Mouse (Mus musculus) liver, embryonic 11.5 days (tissue): ENCODE measurements around the gene Gm9048. TPM values are rescaled to one million over a fixed set of nuclear protein-coding genes. Genes with fewer than 3 reads are reported as not detected.
"Not testable (repeated sequence)": the region's sequence is repeated elsewhere in the genome, so short reads cannot be mapped to it uniquely, and the experiment has no call there.

Experiments used
- ATAC-seq: fragments of 200-750 bp; cut with Nextera tagmentation; replicated peaks from 2 replicates; pipeline ENCODE4 v1.8.0; 2017; ENCODE audit warnings: moderate number of reproducible peaks, mild to moderate bottlenecking, moderate TSS enrichment, moderate library complexity; ENCODE audit not compliant: low FRiP score
- DNase-seq: peaks from one replicate; pipeline ENCODE4 v3.0.0-alpha.2; 2017; ENCODE audit warnings: low spot score
- H3K27ac ChIP-seq: fragments of 300-500 bp; sonication (generic); 2 replicates; pipeline ENCODE4 v1.5.1; 2014; ENCODE audit warnings: mild to moderate bottlenecking, low read depth, low read length, control low read depth
- H3K27me3 ChIP-seq: fragments of 300-500 bp; sonication (generic); replicated peaks from 2 replicates; pipeline ENCODE4 v1.6.1; 2014; ENCODE audit warnings: low read length, mixed read lengths; ENCODE audit not compliant: control insufficient read depth, insufficient read depth
- H3K36me3 ChIP-seq: fragments of 300-500 bp; sonication (generic); 2 replicates; pipeline ENCODE4 v1.6.1; 2014; ENCODE audit warnings: mild to moderate bottlenecking, low read length, moderate library complexity, mixed read lengths; ENCODE audit not compliant: control insufficient read depth, insufficient read depth
- H3K4me1 ChIP-seq: fragments of 300-500 bp; sonication (generic); replicated peaks from 2 replicates; pipeline ENCODE4 v1.6.1; 2014; ENCODE audit warnings: low read length, mixed read lengths; ENCODE audit not compliant: control insufficient read depth, insufficient read depth
- H3K4me2 ChIP-seq: fragments of 300-500 bp; sonication (generic); 2 replicates; pipeline ENCODE4 v1.6.1; 2014; ENCODE audit warnings: mild to moderate bottlenecking, control low read depth, moderate library complexity
- H3K4me3 ChIP-seq: fragments of 300-500 bp; sonication (generic); 2 replicates; pipeline ENCODE4 v1.5.1; 2014; ENCODE audit warnings: low read depth, low read length, control low read depth
- H3K9ac ChIP-seq: fragments of 300-500 bp; sonication (generic); 2 replicates; pipeline ENCODE4 v1.6.1; 2014; ENCODE audit warnings: low read depth, low read length, control low read depth
- H3K9me3 ChIP-seq: fragments of 300-500 bp; sonication (generic); 2 replicates; pipeline ENCODE4 v1.6.1; 2016; ENCODE audit warnings: low read length, inconsistent platforms, mixed read lengths; ENCODE audit not compliant: control insufficient read depth
- whole genome bisulfite sequencing: fragments of 180-500 bp; shearing (Covaris S2); extraction: QIAGEN DNeasy Blood & Tissue Kit; methylation state at CpG from one replicate; pipeline ENCODE4 v1.1.7; 2014; 5-methylcytosine and 5-hydroxymethylcytosine counted together
- polyA plus RNA-seq: library from polyadenylated mRNA; unstranded; fragments of >200 nt; fragmentation: Nextera tagmentation; extraction: Ambion mirVana; gene quantifications from 2 replicates; pipeline ENCODE4 v1.2.1, GENCODE M21; 2014

The Gm9048 gene
- polyA plus RNA-seq, 1 experiment from 2014 or later, result not detected

DNA sequence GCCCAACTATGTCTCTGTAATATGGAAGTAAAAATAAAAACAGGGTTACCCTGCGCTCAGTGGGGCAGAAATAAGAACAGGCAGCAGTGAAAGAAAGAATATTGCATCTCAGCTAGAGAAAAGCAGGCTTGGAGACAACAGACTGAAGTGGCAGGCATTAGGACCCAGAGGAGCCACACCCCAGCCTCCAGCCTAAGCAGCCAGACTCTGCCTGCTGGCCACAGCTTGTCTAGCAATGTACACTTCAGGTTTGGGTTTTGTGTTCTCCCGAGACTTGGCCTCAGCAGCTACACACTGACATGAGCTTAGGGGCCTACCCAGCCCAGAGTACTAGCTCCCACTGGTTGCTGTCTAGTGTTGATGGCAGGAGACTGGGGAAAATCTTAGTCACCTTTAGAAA lies 46.3 kb downstream of the Gm9048 start:
- not testable (repeated sequence) for DNase-seq, H3K4me1 ChIP-seq, H3K36me3 ChIP-seq, H3K27ac ChIP-seq, H3K9ac ChIP-seq, H3K27me3 ChIP-seq, H3K9me3 ChIP-seq, H3K4me3 ChIP-seq, ATAC-seq, H3K4me2 ChIP-seq
- 39% methylated on average over 2 of the region's 2 CpGs for WGBS

Other genes with a start within 250 kb of the Gm9048 start
- 26.3 and 33.4 TPM in 2 replicates for gene Mdm1, start 206.9 kb downstream of the Gm9048 start, polyA plus RNA-seq
- not detected in 2 replicates for gene Il22, start 143.7 kb downstream of the Gm9048 start, polyA plus RNA-seq
- not detected in 2 replicates for gene Gm32717, start 107.9 kb downstream of the Gm9048 start, polyA plus RNA-seq
- not detected in 2 replicates for gene Gm32802, start 90.0 kb downstream of the Gm9048 start, polyA plus RNA-seq
- not detected in 2 replicates for gene Iltifb, start 53.6 kb downstream of the Gm9048 start, polyA plus RNA-seq
- gene Gm9040, start 21.7 kb downstream of the Gm9048 start, polyA plus RNA-seq, result not detected in 2 replicates
- gene Gm9044, start 16.3 kb downstream of the Gm9048 start, polyA plus RNA-seq, result not detected in 2 replicates
- gene Gm9045, start 10.8 kb downstream of the Gm9048 start, polyA plus RNA-seq, result not detected in 2 replicates
- gene Gm9046, start 5.4 kb downstream of the Gm9048 start, polyA plus RNA-seq, result not detected in 2 replicates
- not detected in 2 replicates for gene Gm9049, start 5.4 kb upstream of the Gm9048 start, polyA plus RNA-seq
- not detected in 2 replicates for gene Ifng, start 92.4 kb upstream of the Gm9048 start, polyA plus RNA-seq